In genomic region chr5:73950809-73951648, GRCm38 (mm10) we compare ENCODE assay signal across 10 mouse cellular contexts.
DNase-seq lines count a peak whose midpoint lies in the region; ATAC-seq lines count a peak whose summit lies in the region.
"Had no signal": no experiment of that assay in that cellular context is flagged by ENCODE, and none has a peak within 500 bp of the region (broad histone marks: within the 10 kb centered on the region; RNA-seq: fewer than 3 reads in every experiment).

No protein-coding gene starts in this region.

- no peak for DNase-seq in midbrain, embryonic 10.5 days (ENCODE audit: low spot score)
- DNase-seq in midbrain, embryonic 11.5 days (ENCODE audit: low spot score, missing footprints), result no peak
- DNase-seq in kidney, postnatal 25 days, result peak; percentile 10 to 40
- DNase-seq in c-Kit-positive CD71-positive TER-119-positive erythroid progenitor cells, embryonic 14.5 days (ENCODE audit: low spot score), result no peak
- DNase-seq in heart, postnatal 25 days (ENCODE audit: low spot score), result no peak
- DNase-seq: adrenal gland, postnatal 10 days had no signal

- H3K4me2 ChIP-seq in midbrain, embryonic 11.5 days, result no peak overlapping the region
- peak overlapping the region; percentile 27 for H3K4me2 ChIP-seq in forebrain, embryonic 13.5 days
- 0 out of 2 replicates have a peak overlapping the region, but pooled peaks have one; percentile 2 for H3K4me2 ChIP-seq in neural tube, embryonic 13.5 days
- H3K4me2 ChIP-seq: heart, embryonic 15.5 days had no signal

- no peaks in the 10 kb centered on the region for H3K36me3 ChIP-seq in midbrain, embryonic 10.5 days
- no peaks in the 10 kb centered on the region for H3K36me3 ChIP-seq in midbrain, embryonic 11.5 days (ENCODE audit: control insufficient read depth, insufficient read depth, low read length)
- H3K36me3 ChIP-seq in forebrain, embryonic 13.5 days (ENCODE audit: poor library complexity, severe bottlenecking), result no peaks in the 10 kb centered on the region
- no peaks in the 10 kb centered on the region for H3K36me3 ChIP-seq in neural tube, embryonic 13.5 days
- H3K36me3 ChIP-seq: heart, embryonic 15.5 days had no signal

- no peak overlapping the region for H3K9ac ChIP-seq in midbrain, embryonic 11.5 days (ENCODE audit: low read length)
- H3K9ac ChIP-seq in forebrain, embryonic 13.5 days, result no peak overlapping the region
- H3K9ac ChIP-seq in neural tube, embryonic 13.5 days, result no peak overlapping the region
- H3K9ac ChIP-seq: heart, embryonic 15.5 days had no signal

- no peaks in the 10 kb centered on the region for H3K27me3 ChIP-seq in midbrain, embryonic 10.5 days (ENCODE audit: low read depth, poor library complexity, severe bottlenecking)
- H3K27me3 ChIP-seq in midbrain, embryonic 11.5 days (ENCODE audit: control insufficient read depth, insufficient read depth, low read length), result no peaks in the 10 kb centered on the region
- no peaks in the 10 kb centered on the region for H3K27me3 ChIP-seq in forebrain, embryonic 13.5 days
- H3K27me3 ChIP-seq in neural tube, embryonic 13.5 days, result no peaks in the 10 kb centered on the region
- H3K27me3 ChIP-seq: heart, embryonic 15.5 days had no signal

- 54% methylated on average over 16 of the region's 16 CpGs for WGBS in midbrain, embryonic 10.5 days
- WGBS in midbrain, embryonic 11.5 days, result 44% methylated on average over 16 of the region's 16 CpGs
- 15% methylated on average over 16 of the region's 16 CpGs for WGBS in forebrain, embryonic 13.5 days
- 17% methylated on average over 16 of the region's 16 CpGs for WGBS in neural tube, embryonic 13.5 days

- ATAC-seq in midbrain, embryonic 11.5 days (ENCODE audit: low FRiP score), result no peak
- ATAC-seq in forebrain, embryonic 13.5 days, result peak; percentile 80
- ATAC-seq in neural tube, embryonic 13.5 days (ENCODE audit: low read depth), result peak; percentile 77
- ATAC-seq in megakaryocyte-erythroid progenitor cell, adult 5-6 weeks (replicated peaks; ENCODE audit: low FRiP score, low TSS enrichment, poor library complexity, severe bottlenecking), result no peak

- H3K4me3 ChIP-seq in midbrain, embryonic 10.5 days, result no peak overlapping the region
- H3K4me3 ChIP-seq in midbrain, embryonic 11.5 days (ENCODE audit: low read depth, low read length), result no peak overlapping the region
- no peak overlapping the region for H3K4me3 ChIP-seq in forebrain, embryonic 13.5 days
- no peak overlapping the region for H3K4me3 ChIP-seq in neural tube, embryonic 13.5 days
- H3K4me3 ChIP-seq: heart, embryonic 15.5 days had no signal

- peak overlapping the region; percentile 35; the same call in 1 of the 2 replicates for H3K27ac ChIP-seq in midbrain, embryonic 10.5 days (replicated peaks)
- H3K27ac ChIP-seq in midbrain, embryonic 11.5 days (ENCODE audit: low read depth, low read length), result no peak overlapping the region; the same call in 1 of the 2 replicates
- H3K27ac ChIP-seq in forebrain, embryonic 13.5 days, result peak overlapping the region; percentile 73
- 0 out of 2 replicates have a peak overlapping the region, but pooled peaks have one; percentile 42 for H3K27ac ChIP-seq in neural tube, embryonic 13.5 days (replicated peaks)
- H3K27ac ChIP-seq: heart, embryonic 15.5 days had no signal

- intact Hi-C loops in heart, postnatal 25 days (cut with DNase I), result no loop called here

- peaks cover 17% of the 10 kb centered on the region for H3K4me1 ChIP-seq in midbrain, embryonic 10.5 days
- no peaks in the 10 kb centered on the region; the same call in 1 of the 2 replicates for H3K4me1 ChIP-seq in midbrain, embryonic 11.5 days (ENCODE audit: control insufficient read depth, insufficient read depth, low read length)
- peaks cover 14% of the 10 kb centered on the region for H3K4me1 ChIP-seq in forebrain, embryonic 13.5 days
- H3K4me1 ChIP-seq in neural tube, embryonic 13.5 days (replicated peaks), result peaks cover 11% of the 10 kb centered on the region
- H3K4me1 ChIP-seq: heart, embryonic 15.5 days had no signal

- no peaks in the 10 kb centered on the region for H3K9me3 ChIP-seq in midbrain, embryonic 10.5 days (replicated peaks)
- no peaks in the 10 kb centered on the region for H3K9me3 ChIP-seq in midbrain, embryonic 11.5 days (ENCODE audit: control insufficient read depth, low read length)
- H3K9me3 ChIP-seq in forebrain, embryonic 13.5 days (replicated peaks), result no peaks in the 10 kb centered on the region
- H3K9me3 ChIP-seq in neural tube, embryonic 13.5 days, result no peaks in the 10 kb centered on the region
- H3K9me3 ChIP-seq: heart, embryonic 15.5 days had no signal

Comparison
In these comparisons a context has a peak if more than half of its experiments do, and no peak if none do; other contexts are left out.
1. DNase-seq: peak in kidney, postnatal 25 days (2 of 2); none in midbrain, embryonic 10.5 days (single experiment), midbrain, embryonic 11.5 days (single experiment), c-Kit-positive CD71-positive TER-119-positive erythroid progenitor cells, embryonic 14.5 days (single experiment) and heart, postnatal 25 days (single experiment).
2. ATAC-seq: peak in forebrain, embryonic 13.5 days (single experiment) and neural tube, embryonic 13.5 days (single experiment); none in midbrain, embryonic 11.5 days (single experiment) and megakaryocyte-erythroid progenitor cell, adult 5-6 weeks (single experiment).